Mouse (Mus musculus): ENCODE data around the gene Thsd4. TPM values are rescaled to one million over a fixed set of nuclear protein-coding genes. Genes with fewer than 3 reads are reported as not detected.

Gene Thsd4
- polyA plus RNA-seq, 1 experiment from 2014 or later = 11.8 TPM

GRCm38 (mm10) chr9:60482165-60482564 lies 39.7 kb downstream of the Thsd4 start:
- Histone ChIP-seq H3K4me2 (ENCODE audit: low read depth, severe bottlenecking) (no peak overlapping the region), H3K4me1 (ENCODE audit: control insufficient read depth, insufficient read depth, low read length) (peaks cover 6% of the 10 kb centered on the region; the same call in 1 of the 2 replicates), H3K27me3 (ENCODE audit: control insufficient read depth, insufficient read depth, low read length) (no peaks in the 10 kb centered on the region), H3K27ac (replicated peaks; ENCODE audit: low read depth, low read length) (no peak overlapping the region), H3K9ac (ENCODE audit: low read length) (no peak overlapping the region), H3K36me3 (ENCODE audit: control insufficient read depth, insufficient read depth, low read length) (no peaks in the 10 kb centered on the region), H3K9me3 (ENCODE audit: control insufficient read depth, low read length) (no peaks in the 10 kb centered on the region), H3K4me3 (ENCODE audit: low read depth, low read length) (no peak overlapping the region)
- 78% methylated on average over 4 of the region's 4 CpGs for WGBS
- no peak for DNase-seq (ENCODE audit: low spot score)
- no peak for ATAC-seq (ENCODE audit: insufficient number of reproducible peaks, low FRiP score, low TSS enrichment, low read depth)

- Histone ChIP-seq H3K27me3 (ENCODE audit: control insufficient read depth, insufficient read depth, low read length) (no peaks in the 10 kb centered on the region), H3K9ac (ENCODE audit: low read length) (no peak overlapping the region), H3K4me2 (ENCODE audit: low read depth, severe bottlenecking) (no peak overlapping the region), H3K9me3 (ENCODE audit: control insufficient read depth, low read length) (no peaks in the 10 kb centered on the region), H3K36me3 (ENCODE audit: control insufficient read depth, insufficient read depth, low read length) (no peaks in the 10 kb centered on the region), H3K4me1 (ENCODE audit: control insufficient read depth, insufficient read depth, low read length) (peaks cover 6% of the 10 kb centered on the region; the same call in 1 of the 2 replicates), H3K27ac (replicated peaks; ENCODE audit: low read depth, low read length) (no peak overlapping the region), H3K4me3 (ENCODE audit: low read depth, low read length) (no peak overlapping the region)
- no peak for ATAC-seq (ENCODE audit: insufficient number of reproducible peaks, low FRiP score, low TSS enrichment, low read depth)
- no peak for DNase-seq (ENCODE audit: low spot score)
- WGBS = 58% methylated on average over 3 of the region's 3 CpGs
These were observed 41.8 kb downstream of the Thsd4 start for GRCm38 (mm10) chr9:60480052-60480451.

GRCm38 (mm10) chr9:60478806-60479205 lies 43.0 kb downstream of the Thsd4 start:
- no peaks in the 10 kb centered on the region for H3K27me3 ChIP-seq (ENCODE audit: control insufficient read depth, insufficient read depth, low read length)
- no peak overlapping the region for H3K27ac ChIP-seq (replicated peaks; ENCODE audit: low read depth, low read length)
- H3K4me1 ChIP-seq (ENCODE audit: control insufficient read depth, insufficient read depth, low read length) = peaks cover 6% of the 10 kb centered on the region; the same call in 1 of the 2 replicates
- no peak overlapping the region for H3K9ac ChIP-seq (ENCODE audit: low read length)
- DNase-seq (ENCODE audit: low spot score) = no peak
- H3K36me3 ChIP-seq (ENCODE audit: control insufficient read depth, insufficient read depth, low read length) = no peaks in the 10 kb centered on the region
- H3K9me3 ChIP-seq (ENCODE audit: control insufficient read depth, low read length) = no peaks in the 10 kb centered on the region
- no peak overlapping the region for H3K4me3 ChIP-seq (ENCODE audit: low read depth, low read length)
- WGBS = 44% methylated on average over 6 of the region's 6 CpGs
- ATAC-seq (ENCODE audit: insufficient number of reproducible peaks, low FRiP score, low TSS enrichment, low read depth) = no peak
- no peak overlapping the region for H3K4me2 ChIP-seq (ENCODE audit: low read depth, severe bottlenecking)

- no peak overlapping the region for H3K9ac ChIP-seq (ENCODE audit: low read length)
- peaks cover 6% of the 10 kb centered on the region; the same call in 1 of the 2 replicates for H3K4me1 ChIP-seq (ENCODE audit: control insufficient read depth, insufficient read depth, low read length)
- ATAC-seq (ENCODE audit: insufficient number of reproducible peaks, low FRiP score, low TSS enrichment, low read depth) = no peak
- 60% methylated on average over 14 of the region's 14 CpGs for WGBS
- no peaks in the 10 kb centered on the region for H3K27me3 ChIP-seq (ENCODE audit: control insufficient read depth, insufficient read depth, low read length)
- H3K27ac ChIP-seq (replicated peaks; ENCODE audit: low read depth, low read length) = no peak overlapping the region
- DNase-seq (ENCODE audit: low spot score) = no peak
- no peaks in the 10 kb centered on the region for H3K9me3 ChIP-seq (ENCODE audit: control insufficient read depth, low read length)
- no peak overlapping the region for H3K4me2 ChIP-seq (ENCODE audit: low read depth, severe bottlenecking)
- H3K4me3 ChIP-seq (ENCODE audit: low read depth, low read length) = no peak overlapping the region
- no peaks in the 10 kb centered on the region for H3K36me3 ChIP-seq (ENCODE audit: control insufficient read depth, insufficient read depth, low read length)
These were observed 43.7 kb downstream of the Thsd4 start for GRCm38 (mm10) chr9:60477991-60478750.

GRCm38 (mm10) chr9:60460010-60460982 lies 61.5 kb downstream of the Thsd4 start:
- H3K27ac ChIP-seq (replicated peaks; ENCODE audit: low read depth, low read length) = no peak overlapping the region
- H3K4me1 ChIP-seq (ENCODE audit: control insufficient read depth, insufficient read depth, low read length) = no peaks in the 10 kb centered on the region
- H3K9ac ChIP-seq (ENCODE audit: low read length) = no peak overlapping the region
- no peaks in the 10 kb centered on the region for H3K36me3 ChIP-seq (ENCODE audit: control insufficient read depth, insufficient read depth, low read length)
- DNase-seq (ENCODE audit: low spot score) = no peak
- H3K9me3 ChIP-seq (ENCODE audit: control insufficient read depth, low read length) = no peaks in the 10 kb centered on the region
- WGBS = 90% methylated on average over 13 of the region's 13 CpGs
- H3K27me3 ChIP-seq (ENCODE audit: control insufficient read depth, insufficient read depth, low read length) = no peaks in the 10 kb centered on the region
- no peak overlapping the region for H3K4me2 ChIP-seq (ENCODE audit: low read depth, severe bottlenecking)
- no peak for ATAC-seq (ENCODE audit: insufficient number of reproducible peaks, low FRiP score, low TSS enrichment, low read depth)
- H3K4me3 ChIP-seq (ENCODE audit: low read depth, low read length) = no peak overlapping the region

GRCm38 (mm10) chr9:60458468-60458962 lies 63.3 kb downstream of the Thsd4 start:
- 80% methylated on average over 14 of the region's 14 CpGs for WGBS
- DNase-seq (ENCODE audit: low spot score) (no peak), ATAC-seq (ENCODE audit: insufficient number of reproducible peaks, low FRiP score, low TSS enrichment, low read depth) (no peak)
- H3K27ac ChIP-seq (replicated peaks; ENCODE audit: low read depth, low read length) = no peak overlapping the region
- H3K4me1 ChIP-seq (ENCODE audit: control insufficient read depth, insufficient read depth, low read length) = no peaks in the 10 kb centered on the region
- H3K9me3 ChIP-seq (ENCODE audit: control insufficient read depth, low read length) = no peaks in the 10 kb centered on the region
- no peak overlapping the region for H3K4me2 ChIP-seq (ENCODE audit: low read depth, severe bottlenecking)
- no peaks in the 10 kb centered on the region for H3K36me3 ChIP-seq (ENCODE audit: control insufficient read depth, insufficient read depth, low read length)
- H3K27me3 ChIP-seq (ENCODE audit: control insufficient read depth, insufficient read depth, low read length) = no peaks in the 10 kb centered on the region
- H3K4me3 ChIP-seq (ENCODE audit: low read depth, low read length) = no peak overlapping the region
- H3K9ac ChIP-seq (ENCODE audit: low read length) = no peak overlapping the region

GRCm38 (mm10) chr9:60457359-60458210 lies 64.3 kb downstream of the Thsd4 start:
- 73% methylated on average over 18 of the region's 18 CpGs for WGBS
- Histone ChIP-seq H3K4me3 (ENCODE audit: low read depth, low read length) (no peak overlapping the region), H3K36me3 (ENCODE audit: control insufficient read depth, insufficient read depth, low read length) (no peaks in the 10 kb centered on the region), H3K9me3 (ENCODE audit: control insufficient read depth, low read length) (no peaks in the 10 kb centered on the region), H3K27ac (replicated peaks; ENCODE audit: low read depth, low read length) (no peak overlapping the region), H3K9ac (ENCODE audit: low read length) (no peak overlapping the region), H3K4me1 (ENCODE audit: control insufficient read depth, insufficient read depth, low read length) (no peaks in the 10 kb centered on the region), H3K27me3 (ENCODE audit: control insufficient read depth, insufficient read depth, low read length) (no peaks in the 10 kb centered on the region), H3K4me2 (ENCODE audit: low read depth, severe bottlenecking) (no peak overlapping the region)
- DNase-seq (ENCODE audit: low spot score) (no peak), ATAC-seq (ENCODE audit: insufficient number of reproducible peaks, low FRiP score, low TSS enrichment, low read depth) (no peak)

- H3K27me3 ChIP-seq (ENCODE audit: control insufficient read depth, insufficient read depth, low read length) = no peaks in the 10 kb centered on the region
- H3K36me3 ChIP-seq (ENCODE audit: control insufficient read depth, insufficient read depth, low read length) = no peaks in the 10 kb centered on the region
- H3K4me3 ChIP-seq (ENCODE audit: low read depth, low read length) = no peak overlapping the region
- no peak for ATAC-seq (ENCODE audit: insufficient number of reproducible peaks, low FRiP score, low TSS enrichment, low read depth)
- 69% methylated on average over 5 of the region's 5 CpGs for WGBS
- no peak overlapping the region for H3K27ac ChIP-seq (replicated peaks; ENCODE audit: low read depth, low read length)
- H3K4me1 ChIP-seq (ENCODE audit: control insufficient read depth, insufficient read depth, low read length) = no peaks in the 10 kb centered on the region
- no peak overlapping the region for H3K9ac ChIP-seq (ENCODE audit: low read length)
- DNase-seq (ENCODE audit: low spot score) = no peak
- H3K4me2 ChIP-seq (ENCODE audit: low read depth, severe bottlenecking) = no peak overlapping the region
- no peaks in the 10 kb centered on the region for H3K9me3 ChIP-seq (ENCODE audit: control insufficient read depth, low read length)
These were observed 65.2 kb downstream of the Thsd4 start for GRCm38 (mm10) chr9:60456651-60457050.
